ENCODE assay signal across 21 mouse cellular contexts in the genomic region with DNA sequence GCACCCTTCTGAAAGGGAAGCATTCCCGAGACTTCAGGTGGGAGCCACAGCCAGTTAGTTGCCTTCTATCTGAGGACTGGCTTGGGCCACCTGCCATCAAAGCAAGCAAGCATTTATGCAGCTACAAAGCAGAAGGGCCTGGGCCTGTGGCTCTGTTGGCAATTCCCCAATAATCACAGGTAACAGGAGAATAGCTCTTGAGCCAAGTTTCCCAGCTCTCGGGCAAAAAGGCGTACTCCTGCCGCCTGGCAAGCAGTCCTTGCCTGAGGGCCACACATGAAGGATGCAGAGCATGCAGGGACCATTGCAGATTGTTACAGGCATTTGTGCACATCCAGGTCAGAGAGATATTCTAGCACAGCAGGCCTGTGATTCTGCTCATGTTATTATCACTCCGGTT. TPM values are rescaled to one million over a fixed set of nuclear protein-coding genes. Genes with fewer than 3 reads are reported as not detected.
A peak's percentile ranks its signal among the peaks of the same experiment; 100 is the strongest.
DNase-seq lines count a peak whose midpoint lies in the region; ATAC-seq lines count a peak whose summit lies in the region.
"Had no signal": no experiment of that assay in that cellular context is flagged by ENCODE, and none has a peak within 500 bp of the region (broad histone marks: within the 10 kb centered on the region; RNA-seq: fewer than 3 reads in every experiment).

No protein-coding gene starts in this region.

- H3K9me3 ChIP-seq in midbrain, embryonic 16.5 days (replicated peaks; ENCODE audit: control insufficient read depth, low read length, poor library complexity, severe bottlenecking) = no peaks in the 10 kb centered on the region
- H3K9me3 ChIP-seq: embryonic facial prominence, embryonic 15.5 days; heart, embryonic 15.5 days; liver, embryonic 15.5 days had no signal

- WGBS in midbrain, embryonic 16.5 days = 40% methylated on average over 5 of the region's 5 CpGs

- H3K27me3 ChIP-seq in midbrain, embryonic 16.5 days (ENCODE audit: control insufficient read depth, insufficient read depth, low read depth, low read length) = no peaks in the 10 kb centered on the region
- H3K27me3 ChIP-seq: embryonic facial prominence, embryonic 15.5 days; liver, embryonic 15.5 days had no signal

- H3K9ac ChIP-seq in midbrain, embryonic 16.5 days (ENCODE audit: low read depth, low read length) = no peak overlapping the region
- H3K9ac ChIP-seq: embryonic facial prominence, embryonic 15.5 days; heart, embryonic 15.5 days; liver, embryonic 15.5 days; midbrain, embryonic 12.5 days had no signal

- DNase-seq in heart, adult 11 months = peak; percentile 80
- no peak for DNase-seq in heart, postnatal 25 days (ENCODE audit: low spot score)
- DNase-seq in cerebellum, adult 11 months = peak; percentile 62
- DNase-seq in cerebellum, adult 9-10 months = peak; percentile 83
- DNase-seq in right cerebral cortex, postnatal 10 days (ENCODE audit: low spot score in 2 of 2) = no peak
- DNase-seq: adrenal gland, postnatal 36 days; B cell, adult 2 months; embryo, embryonic 11 days; gastrocnemius, postnatal 25 days; kidney, adult 11 months had no signal

- H3K27ac ChIP-seq in midbrain, embryonic 16.5 days (ENCODE audit: low read length) = peak overlapping the region; percentile 43; the same call in 1 of the 2 replicates
- H3K27ac ChIP-seq: embryonic facial prominence, embryonic 15.5 days; heart, embryonic 15.5 days; kidney, postnatal 0 days; liver, embryonic 15.5 days; macrophage; midbrain, embryonic 12.5 days; stomach, postnatal 0 days had no signal

- peaks cover 11% of the 10 kb centered on the region for H3K4me1 ChIP-seq in midbrain, embryonic 16.5 days (ENCODE audit: control insufficient read depth, insufficient read depth, low read length)
- H3K4me1 ChIP-seq: embryonic facial prominence, embryonic 15.5 days; heart, embryonic 15.5 days; liver, embryonic 15.5 days; midbrain, embryonic 12.5 days had no signal

- H3K36me3 ChIP-seq in midbrain, embryonic 16.5 days (ENCODE audit: control insufficient read depth, insufficient read depth, low read length) = no peaks in the 10 kb centered on the region
- H3K36me3 ChIP-seq: embryonic facial prominence, embryonic 15.5 days; heart, embryonic 15.5 days; liver, embryonic 15.5 days; midbrain, embryonic 12.5 days had no signal

- H3K4me2 ChIP-seq in midbrain, embryonic 16.5 days (ENCODE audit: low read length) = no peak overlapping the region
- H3K4me2 ChIP-seq: embryonic facial prominence, embryonic 15.5 days; heart, embryonic 15.5 days; liver, embryonic 15.5 days; midbrain, embryonic 12.5 days had no signal

- intact Hi-C loops in heart, postnatal 25 days (cut with DNase I) = no loop called here

- H3K4me3 ChIP-seq in midbrain, embryonic 16.5 days (ENCODE audit: low read depth, low read length) = no peak overlapping the region
- H3K4me3 ChIP-seq: embryonic facial prominence, embryonic 15.5 days; heart, embryonic 15.5 days; liver, embryonic 15.5 days; midbrain, embryonic 12.5 days had no signal

- ATAC-seq in midbrain, embryonic 16.5 days = peak; percentile 39; the same call in 1 of the 2 replicates
- no peak for ATAC-seq in inflammation-experienced regulatory T-cells, adult 6 months
- ATAC-seq: hindbrain, embryonic 16.5 days had no signal

RNA-seq across cellular contexts. Expression of gene Unc5a, which starts 53.2 kb away (rescaled TPM):
- 1 to 10 TPM in 1 of 2 experiments, under 1 TPM in 1; 0.73 to 1.1 TPM for total RNA-seq in heart, postnatal 25 days (2021)
- 14.1 and 16.3 TPM in 2 replicates for polyA plus RNA-seq in midbrain, embryonic 16.5 days (2015; fragmentation: Nextera tagmentation; extraction: Ambion mirVana)
- 1 to 10 TPM in 1 of 3 experiments, under 1 TPM in 2; 0.62 to 1.4 (median 0.72) TPM for polyA plus RNA-seq in inflammation-experienced regulatory T-cells, adult 6 months (2017; shearing (Covaris generic))
- total RNA-seq: neutrophil, adult 5-6 weeks had no signal

Comparison
In these comparisons a context has a peak if more than half of its experiments do, and no peak if none do; other contexts are left out.
1. DNase-seq: peak in heart, adult 11 months (single experiment), cerebellum, adult 11 months (single experiment) and cerebellum, adult 9-10 months (single experiment); none in heart, postnatal 25 days (single experiment) and right cerebral cortex, postnatal 10 days (0 of 2).